Mouse (Mus musculus) gastrocnemius, adult 18-20 months (tissue): Measurements from ENCODE around the gene Timp3. TPM values are rescaled to one million over a fixed set of nuclear protein-coding genes. Genes with fewer than 3 reads are reported as not detected.

ENCODE experiments used
- DNase-seq: peaks from one replicate; pipeline ENCODE4 v3.0.0; 2021; ENCODE audit warnings: low spot score
- total RNA-seq, 2 experiments: library from RNA; stranded (reverse); gene quantifications; 2 replicates each; pipeline ENCODE4 v1.2.3; 2021

Timp3 gene
- total RNA-seq, 2 experiments from 2014 or later: 59.2 to 63.2 TPM

DNA sequence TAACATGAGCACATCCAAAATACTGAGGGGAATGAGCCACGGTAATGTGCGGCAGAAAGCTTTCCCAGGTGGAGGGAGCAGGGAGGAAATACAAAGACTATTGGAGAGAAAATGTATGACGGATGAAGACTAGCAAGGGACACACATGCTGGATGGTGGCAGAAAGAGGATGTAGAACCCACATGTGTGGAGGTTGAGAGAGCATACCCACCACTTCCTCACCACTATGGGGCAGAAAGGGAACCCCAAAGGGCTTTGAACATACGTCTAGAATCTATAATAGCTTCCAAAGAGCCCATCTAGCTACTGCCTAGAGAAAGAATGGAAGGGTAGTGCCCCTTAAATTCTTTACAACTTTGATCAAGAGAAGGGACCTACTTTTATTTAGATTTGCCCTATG lies 85.5 kb downstream of the Timp3 start:
- no peak for DNase-seq

- no peak for DNase-seq
Observed at GRCm38 (mm10) chr10:86386232-86386631, 86.1 kb downstream of the Timp3 start.

DNA sequence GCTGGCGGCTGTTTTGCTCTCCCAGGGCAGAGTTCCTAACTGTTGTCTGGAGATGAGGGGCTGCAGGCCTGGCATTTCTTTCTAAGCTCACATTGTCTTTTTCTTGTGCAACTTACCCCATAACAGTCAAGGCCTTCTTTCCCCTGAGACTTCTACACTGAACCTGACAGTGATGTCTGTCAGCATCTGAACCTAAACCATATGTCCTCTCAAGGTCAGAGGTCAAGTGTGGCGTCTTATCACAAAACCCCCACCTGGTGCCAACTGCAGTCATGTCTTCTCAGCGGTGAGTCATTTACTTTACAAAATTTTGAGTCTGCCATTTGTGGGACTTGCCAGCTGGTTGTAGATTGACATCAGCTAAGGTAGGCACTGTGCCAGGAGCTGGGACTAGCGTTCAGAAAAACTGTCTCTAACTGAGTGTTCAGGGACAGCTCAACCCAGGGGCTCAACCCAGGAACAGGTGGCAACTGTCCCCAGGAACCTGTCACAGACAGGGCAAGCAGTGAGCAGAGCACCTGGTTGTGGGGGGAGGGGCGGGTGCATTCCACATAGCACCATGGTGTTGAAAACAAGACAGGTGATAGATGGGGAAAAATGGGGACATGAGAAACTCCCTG lies 87.8 kb downstream of the Timp3 start:
- DNase-seq: no peak

- DNase-seq: no peak
Observed at GRCm38 (mm10) chr10:86388803-86389202, 88.6 kb downstream of the Timp3 start.

- DNase-seq: no peak
Observed at GRCm38 (mm10) chr10:86389357-86389756, 89.2 kb downstream of the Timp3 start.

GRCm38 (mm10) chr10:86389913-86390312 lies 89.7 kb downstream of the Timp3 start:
- no peak for DNase-seq

DNA sequence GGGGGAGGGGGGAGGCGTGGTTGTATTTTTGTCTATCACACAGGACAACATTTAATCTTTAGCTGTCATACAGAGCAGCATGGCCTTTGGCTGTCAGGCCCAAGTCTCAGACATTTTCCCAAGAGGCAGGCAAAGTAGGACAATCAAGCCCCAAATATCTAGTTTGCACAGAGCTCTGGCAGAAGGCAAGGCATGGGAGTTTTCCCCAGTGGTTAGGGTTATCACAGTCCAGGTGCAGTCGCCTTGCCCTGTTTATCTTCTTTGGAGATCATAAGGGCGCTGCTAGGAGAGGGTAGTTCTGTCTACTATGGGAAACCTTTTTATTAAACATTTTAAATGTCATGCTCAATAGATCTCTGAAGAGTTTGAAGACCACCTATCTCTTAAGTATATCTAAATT lies 92.2 kb downstream of the Timp3 start:
- no peak for DNase-seq

GRCm38 (mm10) chr10:86397577-86398346 lies 97.6 kb downstream of the Timp3 start:
- no peak for DNase-seq

- DNase-seq: no peak
Observed at GRCm38 (mm10) chr10:86398347-86398720, 98.2 kb downstream of the Timp3 start.

Other genes starting within 250 kb of the Timp3 start
- gene Syn3, start 198.5 kb downstream of the Timp3 start, total RNA-seq: under 1 TPM; 0.30 to 0.31 TPM